Mouse (Mus musculus) ES-Bruce4 (cell line): ENCODE measurements around the gene AU018091. TPM values are rescaled to one million over a fixed set of nuclear protein-coding genes. Genes with fewer than 3 reads are reported as not detected.
"Not testable (repeated sequence)": the region's sequence is repeated elsewhere in the genome, so short reads cannot be mapped to it uniquely, and the experiment has no call there.

Experiments
- H3K27ac ChIP-seq: 2 replicates; pipeline ENCODE4 v1.5.1; 2012; ENCODE audit warnings: low read length, inconsistent platforms; ENCODE audit not compliant: insufficient read depth
- H3K27me3 ChIP-seq: 2 replicates; pipeline ENCODE4 v1.6.1; 2012; ENCODE audit warnings: mild to moderate bottlenecking, low read length, inconsistent platforms; ENCODE audit not compliant: control insufficient read depth, poor library complexity, insufficient read depth, severe bottlenecking
- H3K36me3 ChIP-seq: 2 replicates; pipeline ENCODE4 v1.6.1; 2012; ENCODE audit warnings: inconsistent platforms, mild to moderate bottlenecking, low read length, moderate library complexity; ENCODE audit not compliant: control insufficient read depth, poor library complexity, insufficient read depth, severe bottlenecking
- H3K4me1 ChIP-seq: one replicate; pipeline ENCODE4 v1.8.1; 2011; ENCODE audit warnings: low read length; ENCODE audit not compliant: control insufficient read depth, insufficient read depth
- H3K4me3 ChIP-seq: 2 replicates; pipeline ENCODE4 v1.5.1; 2011; ENCODE audit warnings: low read depth, mild to moderate bottlenecking, low read length
- H3K9ac ChIP-seq: 2 replicates; pipeline ENCODE4 v1.6.1; 2012; ENCODE audit warnings: low read depth, mild to moderate bottlenecking, inconsistent platforms; ENCODE audit not compliant: poor library complexity, severe bottlenecking
- H3K9me3 ChIP-seq: replicated peaks from 2 replicates; pipeline ENCODE4 v1.6.1; 2012; ENCODE audit warnings: mild to moderate bottlenecking, low read length, inconsistent platforms; ENCODE audit not compliant: control insufficient read depth, poor library complexity, insufficient read depth, severe bottlenecking
- CTCF ChIP-seq: IDR thresholded peaks from one replicate; pipeline ENCODE4 v1.8.1; 2011; ENCODE audit warnings: low read depth, low read length
- EP300 ChIP-seq: IDR thresholded peaks from 2 replicates; pipeline ENCODE4 v1.6.1; 2011; ENCODE audit warnings: low read depth, low read length; ENCODE audit not compliant: insufficient read depth
- POLR2A ChIP-seq: IDR thresholded peaks from one replicate; pipeline ENCODE4 v1.8.1; 2011; ENCODE audit warnings: low read length; ENCODE audit not compliant: insufficient read depth
- polyA plus RNA-seq: library from polyadenylated mRNA; stranded (reverse); fragments of >200 nt; gene quantifications from 2 replicates; pipeline ENCODE4 v1.2.4, GENCODE M21; 2011; ENCODE audit warnings: low read depth; ENCODE audit not compliant: missing spikeins, insufficient read depth, insufficient read length

AU018091 gene
- polyA plus RNA-seq, 1 experiment: 64.8 TPM

DNA sequence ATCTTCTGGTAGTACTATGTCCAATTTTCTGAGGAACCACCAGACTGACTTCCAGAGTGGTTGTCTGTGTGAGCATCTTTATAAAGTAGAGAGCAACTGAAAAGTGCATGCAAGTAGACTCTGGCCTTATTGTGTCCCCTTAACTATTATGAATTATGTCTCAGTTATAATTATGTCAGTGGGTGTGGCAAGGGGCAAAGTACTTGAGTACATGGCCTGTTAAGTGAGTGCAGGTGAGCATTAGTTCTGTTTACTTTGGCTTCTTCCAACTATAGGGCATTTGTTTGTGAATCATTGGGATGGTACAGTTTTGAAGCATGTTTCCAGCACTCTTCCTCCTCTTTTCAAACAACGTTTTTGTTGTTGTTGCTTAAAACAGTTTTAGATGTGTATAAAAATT, 38.7 kb downstream of the AU018091 start:
- TF ChIP-seq POLR2A: no peak
- TF ChIP-seq CTCF: no peak
- TF ChIP-seq EP300: no peak
- H3K27ac ChIP-seq: no peak overlapping the region
- no peaks in the 10 kb centered on the region for H3K36me3 ChIP-seq
- no peaks in the 10 kb centered on the region for H3K9me3 ChIP-seq
- no peak overlapping the region for H3K9ac ChIP-seq
- H3K4me3 ChIP-seq: no peak overlapping the region
- no peaks in the 10 kb centered on the region for H3K27me3 ChIP-seq
- H3K4me1 ChIP-seq: no peaks in the 10 kb centered on the region

GRCm38 (mm10) chr7:3128564-3128963, 40.4 kb downstream of the AU018091 start:
- not testable (repeated sequence) for H3K9me3 ChIP-seq, H3K36me3 ChIP-seq, H3K27me3 ChIP-seq, H3K4me1 ChIP-seq, H3K4me3 ChIP-seq, H3K9ac ChIP-seq, H3K27ac ChIP-seq

DNA sequence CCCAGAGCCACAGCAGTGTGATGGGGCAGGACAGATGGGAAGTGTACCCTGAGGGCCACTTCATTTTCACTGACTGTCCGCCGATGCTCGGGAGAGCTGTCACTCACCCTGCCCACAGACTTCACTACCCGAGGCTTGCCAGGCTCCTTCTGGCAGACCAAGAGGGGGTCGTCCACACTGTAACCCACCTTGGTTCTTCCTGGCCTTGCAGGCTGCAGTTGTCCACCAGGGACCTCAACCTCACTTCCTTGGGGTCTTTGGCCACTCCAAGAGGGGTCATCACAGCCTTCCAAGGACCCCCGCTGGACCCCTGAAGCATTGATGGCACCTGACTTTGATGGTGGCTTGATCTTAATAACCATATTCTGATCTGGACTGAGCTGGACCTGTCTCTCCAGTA, 57.8 kb downstream of the AU018091 start:
- not testable (repeated sequence) for H3K9me3 ChIP-seq, H3K9ac ChIP-seq, H3K4me1 ChIP-seq, H3K27ac ChIP-seq, H3K27me3 ChIP-seq, H3K4me3 ChIP-seq, H3K36me3 ChIP-seq

- not testable (repeated sequence) for H3K27ac ChIP-seq
These were observed 62.4 kb downstream of the AU018091 start for GRCm38 (mm10) chr7:3106516-3107077.

More at GRCm38 (mm10) chr7:3106516-3107077, 62.4 kb downstream of the AU018091 start:
- not testable (repeated sequence) for H3K9ac ChIP-seq, H3K9me3 ChIP-seq, H3K4me3 ChIP-seq, H3K27me3 ChIP-seq, H3K36me3 ChIP-seq, H3K4me1 ChIP-seq
- TF ChIP-seq CTCF: peak; percentile 38

Other genes with a start within 250 kb of the AU018091 start
- gene Nlrp12, start 80.5 kb upstream of the AU018091 start, polyA plus RNA-seq: 0.20 TPM in 1 of 2 replicates, not detected in the other
- gene Myadm, start 119.9 kb upstream of the AU018091 start, polyA plus RNA-seq: 214 and 225 TPM in 2 replicates
- 3.0 and 3.4 TPM in 2 replicates for gene Prkcg, start 120.0 kb upstream of the AU018091 start, polyA plus RNA-seq
- 57.6 and 60.5 TPM in 2 replicates for gene Cacng7, start 163.8 kb upstream of the AU018091 start, polyA plus RNA-seq
- 5.2 and 7.6 TPM in 2 replicates for gene Cacng8, start 221.5 kb upstream of the AU018091 start, polyA plus RNA-seq